Mouse (Mus musculus): ENCODE measurements around the gene Dcaf12.

The Dcaf12 gene

GRCm38 (mm10) chr4:41259019-41259418 lies 55.7 kb downstream of the Dcaf12 start:
- in situ Hi-C loops (cut with MboI; ENCODE audit: low pct_unique_long_range_greater_than_20kb in 1 of 2, low sequenced_read_pairs in 2 of 2, unreplicated experiment in 1 of 2): no loop called here

GRCm38 (mm10) chr4:41257752-41258151 lies 56.9 kb downstream of the Dcaf12 start:
- in situ Hi-C loops (cut with MboI; ENCODE audit: low pct_unique_long_range_greater_than_20kb in 1 of 2, low sequenced_read_pairs in 2 of 2, unreplicated experiment in 1 of 2): no loop called here

- in situ Hi-C loops (cut with MboI; ENCODE audit: low pct_unique_long_range_greater_than_20kb in 1 of 2, low sequenced_read_pairs in 2 of 2, unreplicated experiment in 1 of 2): no loop called here
Measured at GRCm38 (mm10) chr4:41255564-41256210, 59.0 kb downstream of the Dcaf12 start.

GRCm38 (mm10) chr4:41253756-41254155 lies 60.9 kb downstream of the Dcaf12 start:
- in situ Hi-C loops (cut with MboI; ENCODE audit: low pct_unique_long_range_greater_than_20kb in 1 of 2, low sequenced_read_pairs in 2 of 2, unreplicated experiment in 1 of 2): no loop called here

- in situ Hi-C loops (cut with MboI; ENCODE audit: low pct_unique_long_range_greater_than_20kb in 1 of 2, low sequenced_read_pairs in 2 of 2, unreplicated experiment in 1 of 2): no loop called here
Measured at GRCm38 (mm10) chr4:41245408-41245807, 69.3 kb downstream of the Dcaf12 start.

Measured in mouse embryonic stem cell (cell line).